Mouse (Mus musculus) spleen, adult 2 months (tissue): ENCODE results near the gene Ntrk3. TPM values are rescaled to one million over a fixed set of nuclear protein-coding genes. Genes with fewer than 3 reads are reported as not detected.

ENCODE experiments used
- DNase-seq, 2 experiments: peaks; one replicate each; pipeline versions ENCODE4 v3.0.0 to v3.0.0-alpha.2; 2012 to 2021; ENCODE audit warnings: low spot score in 2 of 2, low read depth in 1 of 2
- H3K27ac ChIP-seq: fragments of 200-500 bp; 2 replicates; pipeline ENCODE4 v1.5.1; 2012; ENCODE audit warnings: low read length, inconsistent platforms; ENCODE audit not compliant: insufficient read depth
- H3K27me3 ChIP-seq: fragments of 200-500 bp; 2 replicates; pipeline ENCODE4 v1.6.1; 2012; ENCODE audit warnings: mild to moderate bottlenecking, moderate library complexity, low read length, inconsistent platforms; ENCODE audit not compliant: control insufficient read depth, insufficient read depth
- H3K36me3 ChIP-seq: fragments of 200-500 bp; 2 replicates; pipeline ENCODE4 v1.6.1; 2012; ENCODE audit warnings: mild to moderate bottlenecking, low read length, inconsistent platforms; ENCODE audit not compliant: control insufficient read depth, insufficient read depth
- H3K4me1 ChIP-seq: fragments of 200-500 bp; 2 replicates; pipeline ENCODE4 v1.6.1; 2011; ENCODE audit warnings: inconsistent platforms; ENCODE audit not compliant: control insufficient read depth, insufficient read depth, insufficient read length
- H3K4me3 ChIP-seq: fragments of 200-500 bp; 2 replicates; pipeline ENCODE4 v1.5.1; 2011; ENCODE audit warnings: mild to moderate bottlenecking, inconsistent platforms; ENCODE audit not compliant: insufficient read depth, insufficient read length; ENCODE audit errors: extremely low read depth
- CTCF ChIP-seq: fragments of 200-500 bp; IDR thresholded peaks from 2 replicates; pipeline ENCODE4 v1.5.1; 2011; ENCODE audit warnings: mild to moderate bottlenecking, inconsistent platforms; ENCODE audit not compliant: insufficient read depth, insufficient read length, insufficient replicate concordance; ENCODE audit errors: extremely low read depth
- POLR2A ChIP-seq: fragments of 200-500 bp; IDR thresholded peaks from 2 replicates; pipeline ENCODE4 v1.6.1; 2011; ENCODE audit warnings: low read depth, low read length, inconsistent platforms
- WGBS: fragments of 180-500 bp; shearing (Covaris S2); methylation state at CpG from one replicate; pipeline ENCODE4 v1.1.7; 2018; 5-methylcytosine and 5-hydroxymethylcytosine counted together
- polyA plus RNA-seq: library from polyadenylated mRNA; depleted of rRNA; stranded (reverse); fragments of >200 nt; gene quantifications from 2 replicates; pipeline ENCODE4 v1.2.3, GENCODE M21; 2012

Ntrk3 gene
- polyA plus RNA-seq, 1 experiment = 1.5 TPM

DNA sequence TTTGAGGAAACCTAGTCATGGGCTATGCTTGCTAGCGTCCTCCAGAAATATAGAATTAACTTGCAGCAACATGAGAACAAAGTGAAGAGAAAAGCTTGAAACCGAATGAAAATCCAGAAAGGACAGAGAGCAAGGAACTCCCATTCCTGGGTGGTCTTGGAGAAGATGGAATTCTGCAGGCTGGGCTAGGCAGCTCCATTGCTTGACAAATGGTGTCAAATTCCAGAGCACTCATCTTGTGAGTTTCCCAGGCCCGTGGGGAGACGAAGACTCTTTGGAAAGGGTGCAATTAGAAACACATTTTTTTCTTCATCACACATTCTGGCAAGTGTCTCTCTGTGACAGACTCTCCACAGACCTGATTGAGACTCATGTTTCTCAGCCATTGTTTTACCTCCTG, 479.7 kb downstream of the Ntrk3 start:
- no peaks in the 10 kb centered on the region for H3K36me3 ChIP-seq
- DNase-seq = no peak
- H3K27ac ChIP-seq = no peak overlapping the region
- 35% methylated on average over 4 of the region's 4 CpGs for WGBS
- TF ChIP-seq CTCF = no peak
- TF ChIP-seq POLR2A = no peak
- no peaks in the 10 kb centered on the region for H3K4me1 ChIP-seq
- H3K27me3 ChIP-seq = no peaks in the 10 kb centered on the region
- H3K4me3 ChIP-seq = no peak overlapping the region

GRCm38 (mm10) chr7:78253777-78254385, 483.9 kb downstream of the Ntrk3 start:
- H3K36me3 ChIP-seq = no peaks in the 10 kb centered on the region
- no peaks in the 10 kb centered on the region for H3K4me1 ChIP-seq
- H3K27me3 ChIP-seq = no peaks in the 10 kb centered on the region
- WGBS = 70% methylated on average over 3 of the region's 3 CpGs
- no peak for DNase-seq
- H3K27ac ChIP-seq = no peak overlapping the region
- TF ChIP-seq POLR2A = no peak
- no peak for TF ChIP-seq CTCF
- no peak overlapping the region for H3K4me3 ChIP-seq

GRCm38 (mm10) chr7:78248119-78248642, 489.6 kb downstream of the Ntrk3 start:
- WGBS = 64% methylated on average over 5 of the region's 5 CpGs
- no peak for DNase-seq
- H3K4me3 ChIP-seq = no peak overlapping the region
- TF ChIP-seq POLR2A (no peak), CTCF (no peak)
- no peaks in the 10 kb centered on the region for H3K27me3 ChIP-seq
- no peak overlapping the region for H3K27ac ChIP-seq
- H3K36me3 ChIP-seq = no peaks in the 10 kb centered on the region
- H3K4me1 ChIP-seq = no peaks in the 10 kb centered on the region

GRCm38 (mm10) chr7:78239012-78239411, 498.8 kb downstream of the Ntrk3 start:
- Histone ChIP-seq H3K36me3 (no peaks in the 10 kb centered on the region), H3K4me3 (no peak overlapping the region), H3K27ac (no peak overlapping the region), H3K27me3 (no peaks in the 10 kb centered on the region), H3K4me1 (no peaks in the 10 kb centered on the region)
- 67% methylated on average over 2 of the region's 2 CpGs for WGBS
- DNase-seq = no peak
- TF ChIP-seq CTCF = no peak
- no peak for TF ChIP-seq POLR2A

DNA sequence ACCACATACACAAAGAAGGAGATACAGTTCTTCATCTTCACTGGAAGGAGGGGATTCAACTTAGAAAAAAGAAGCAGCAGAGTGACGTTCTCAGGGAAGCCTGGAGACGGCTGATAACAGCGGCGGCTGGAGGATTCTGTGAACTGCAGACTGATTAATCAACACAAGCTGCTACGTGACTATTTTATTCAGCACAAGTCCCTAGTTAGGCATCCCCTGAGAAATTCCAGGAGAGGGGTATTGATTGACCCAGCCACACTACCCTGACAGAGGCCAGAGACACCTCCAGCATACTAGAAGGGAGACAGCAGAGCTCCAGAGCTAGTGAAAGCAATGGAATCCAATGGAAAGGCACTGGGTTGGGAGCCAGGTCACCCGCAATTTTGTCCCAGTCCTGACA, 516.1 kb downstream of the Ntrk3 start:
- 75% methylated on average over 6 of the region's 6 CpGs for WGBS
- Histone ChIP-seq H3K27me3 (no peaks in the 10 kb centered on the region), H3K4me1 (no peaks in the 10 kb centered on the region), H3K27ac (no peak overlapping the region), H3K36me3 (no peaks in the 10 kb centered on the region), H3K4me3 (no peak overlapping the region)
- TF ChIP-seq CTCF (no peak), POLR2A (no peak)
- DNase-seq = no peak

GRCm38 (mm10) chr7:78220949-78221348, 516.9 kb downstream of the Ntrk3 start:
- no peak for DNase-seq
- Histone ChIP-seq H3K4me3 (no peak overlapping the region), H3K4me1 (no peaks in the 10 kb centered on the region), H3K27ac (no peak overlapping the region), H3K36me3 (no peaks in the 10 kb centered on the region), H3K27me3 (no peaks in the 10 kb centered on the region)
- WGBS = 72% methylated on average over 4 of the region's 4 CpGs
- no peak for TF ChIP-seq POLR2A
- no peak for TF ChIP-seq CTCF

- no peak for TF ChIP-seq POLR2A
- no peak for TF ChIP-seq CTCF
- no peak overlapping the region for H3K4me3 ChIP-seq
- DNase-seq = no peak
- H3K27ac ChIP-seq = no peak overlapping the region
- WGBS = 39% methylated on average over 17 of the region's 17 CpGs
- H3K36me3 ChIP-seq = no peaks in the 10 kb centered on the region
- H3K27me3 ChIP-seq = no peaks in the 10 kb centered on the region
- H3K4me1 ChIP-seq = no peaks in the 10 kb centered on the region
These were observed 546.7 kb downstream of the Ntrk3 start for GRCm38 (mm10) chr7:78190931-78191653.
